Mouse (Mus musculus): Measurements from ENCODE around the gene Pkdrej. TPM values are rescaled to one million over a fixed set of nuclear protein-coding genes. Genes with fewer than 3 reads are reported as not detected.
"Not testable (repeated sequence)": the region's sequence is repeated elsewhere in the genome, so short reads cannot be mapped to it uniquely, and the experiment has no call there.

Pkdrej gene
- polyA plus RNA-seq, 1 experiment: 0.16 TPM

- WGBS: 2% methylated on average over 36 of the region's 36 CpGs
- DNase-seq (ENCODE audit: low read depth, low spot score): peak; percentile 44
These were observed 10.6 kb downstream of the Pkdrej start for GRCm38 (mm10) chr15:85810806-85811521.

- 27% methylated on average over 5 of the region's 5 CpGs for WGBS
These were observed 11.1 kb downstream of the Pkdrej start for GRCm38 (mm10) chr15:85810462-85810805.

GRCm38 (mm10) chr15:85809091-85809490 lies 12.4 kb downstream of the Pkdrej start:
- WGBS: 84% methylated on average over 12 of the region's 12 CpGs

More at GRCm38 (mm10) chr15:85810462-85810805, 11.1 kb downstream of the Pkdrej start:
- DNase-seq (ENCODE audit: low read depth, low spot score): no peak

GRCm38 (mm10) chr15:85808434-85808833 lies 13.1 kb downstream of the Pkdrej start:
- DNase-seq (ENCODE audit: low read depth, low spot score): no peak
- 77% methylated on average over 8 of the region's 8 CpGs for WGBS

More at GRCm38 (mm10) chr15:85809091-85809490, 12.4 kb downstream of the Pkdrej start:
- no peak for DNase-seq (ENCODE audit: low read depth, low spot score)

- DNase-seq (ENCODE audit: low read depth, low spot score): no peak
- 77% methylated on average over 6 of the region's 6 CpGs for WGBS
These were observed 13.5 kb downstream of the Pkdrej start for GRCm38 (mm10) chr15:85808031-85808430.

GRCm38 (mm10) chr15:85807404-85807803 lies 14.1 kb downstream of the Pkdrej start:
- 84% methylated on average over 4 of the region's 4 CpGs for WGBS
- no peak for DNase-seq (ENCODE audit: low read depth, low spot score)

- 78% methylated on average over 4 of the region's 4 CpGs for WGBS
- no peak for DNase-seq (ENCODE audit: low read depth, low spot score)
These were observed 14.6 kb downstream of the Pkdrej start for GRCm38 (mm10) chr15:85806886-85807285.

GRCm38 (mm10) chr15:85802931-85803330 lies 18.6 kb downstream of the Pkdrej start:
- no peak for DNase-seq (ENCODE audit: low read depth, low spot score)
- WGBS: 89% methylated on average over 2 of the region's 2 CpGs

GRCm38 (mm10) chr15:85798676-85799075 lies 22.9 kb downstream of the Pkdrej start:
- WGBS: 94% methylated on average over 8 of the region's 8 CpGs
- DNase-seq (ENCODE audit: low read depth, low spot score): no peak

GRCm38 (mm10) chr15:85795516-85795915 lies 26.0 kb downstream of the Pkdrej start:
- WGBS: 74% methylated on average over 6 of the region's 6 CpGs
- no peak for DNase-seq (ENCODE audit: low read depth, low spot score)

GRCm38 (mm10) chr15:85792819-85793218 lies 28.7 kb downstream of the Pkdrej start:
- 77% methylated on average over 1 of the region's 1 CpGs for WGBS

GRCm38 (mm10) chr15:85791449-85791848 lies 30.1 kb downstream of the Pkdrej start:
- 90% methylated on average over 4 of the region's 4 CpGs for WGBS
- DNase-seq (ENCODE audit: low read depth, low spot score): no peak

More at GRCm38 (mm10) chr15:85792819-85793218, 28.7 kb downstream of the Pkdrej start:
- DNase-seq (ENCODE audit: low read depth, low spot score): no peak

GRCm38 (mm10) chr15:85788633-85789032 lies 32.9 kb downstream of the Pkdrej start:
- no peak for DNase-seq (ENCODE audit: low read depth, low spot score)
- 83% methylated on average over 16 of the region's 16 CpGs for WGBS

- 92% methylated on average over 4 of the region's 4 CpGs for WGBS
- DNase-seq (ENCODE audit: low read depth, low spot score): no peak
These were observed 33.5 kb downstream of the Pkdrej start for GRCm38 (mm10) chr15:85788051-85788450.

- 89% methylated on average over 6 of the region's 6 CpGs for WGBS
- no peak for DNase-seq (ENCODE audit: low read depth, low spot score)
These were observed 34.1 kb downstream of the Pkdrej start for GRCm38 (mm10) chr15:85787482-85787881.

GRCm38 (mm10) chr15:85786711-85787110 lies 34.8 kb downstream of the Pkdrej start:
- DNase-seq (ENCODE audit: low read depth, low spot score): no peak
- 64% methylated on average over 5 of the region's 5 CpGs for WGBS

- WGBS: 76% methylated on average over 3 of the region's 3 CpGs
- no peak for DNase-seq (ENCODE audit: low read depth, low spot score)
These were observed 37.2 kb downstream of the Pkdrej start for GRCm38 (mm10) chr15:85784341-85784740.

GRCm38 (mm10) chr15:85783146-85783545 lies 38.4 kb downstream of the Pkdrej start:
- WGBS: 94% methylated on average over 4 of the region's 4 CpGs
- DNase-seq (ENCODE audit: low read depth, low spot score): no peak

GRCm38 (mm10) chr15:85778891-85779290 lies 42.6 kb downstream of the Pkdrej start:
- 86% methylated on average over 6 of the region's 6 CpGs for WGBS
- DNase-seq (ENCODE audit: low read depth, low spot score): not testable (repeated sequence)

- 29% methylated on average over 5 of the region's 5 CpGs for WGBS
- DNase-seq (ENCODE audit: low read depth, low spot score): no peak
These were observed 44.8 kb downstream of the Pkdrej start for GRCm38 (mm10) chr15:85776771-85777170.

GRCm38 (mm10) chr15:85776241-85776640 lies 45.3 kb downstream of the Pkdrej start:
- 88% methylated on average over 2 of the region's 2 CpGs for WGBS

GRCm38 (mm10) chr15:85775001-85775400 lies 46.5 kb downstream of the Pkdrej start:
- DNase-seq (ENCODE audit: low read depth, low spot score): no peak
- 83% methylated on average over 7 of the region's 7 CpGs for WGBS

More at GRCm38 (mm10) chr15:85776241-85776640, 45.3 kb downstream of the Pkdrej start:
- no peak for DNase-seq (ENCODE audit: low read depth, low spot score)
